Comparison of ENCODE assay signal across 22 mouse cellular contexts in genomic region chr13:45888953-45889749, GRCm38 (mm10).
A peak's percentile ranks its signal among the peaks of the same experiment; 100 is the strongest.
DNase-seq lines count a peak whose midpoint lies in the region; ATAC-seq and TF ChIP-seq lines count a peak whose summit lies in the region.
"Had no signal": no experiment of that assay in that cellular context is flagged by ENCODE, and none has a peak within 500 bp of the region (broad histone marks: within the 10 kb centered on the region; RNA-seq: fewer than 3 reads in every experiment).

No protein-coding gene starts in this region.

- H3K27me3 ChIP-seq in forebrain, embryonic 15.5 days = no peaks in the 10 kb centered on the region
- H3K27me3 ChIP-seq: embryonic facial prominence, embryonic 13.5 days; liver, embryonic 12.5 days; lung, embryonic 15.5 days; neural tube, embryonic 12.5 days had no signal

- no peaks in the 10 kb centered on the region for H3K9me3 ChIP-seq in forebrain, embryonic 15.5 days
- H3K9me3 ChIP-seq: embryonic facial prominence, embryonic 13.5 days; limb, embryonic 10.5 days; liver, embryonic 12.5 days; lung, embryonic 15.5 days; midbrain, embryonic 10.5 days; neural tube, embryonic 12.5 days had no signal

- no peak for TF ChIP-seq CTCF in gastrocnemius, adult 2 months (IDR thresholded peaks at IDR 0.05)

- intact Hi-C loops in gastrocnemius, adult 2 months (cut with DNase I) = no loop called here

- 27% methylated on average over 9 of the region's 9 CpGs for WGBS in macrophage (ENCODE audit: missing documents)
- WGBS in forebrain, embryonic 15.5 days = 72% methylated on average over 9 of the region's 9 CpGs

- no peaks in the 10 kb centered on the region for H3K36me3 ChIP-seq in macrophage (ENCODE audit: inconsistent target)
- no peaks in the 10 kb centered on the region for H3K36me3 ChIP-seq in forebrain, embryonic 15.5 days
- H3K36me3 ChIP-seq: embryonic facial prominence, embryonic 13.5 days; limb, embryonic 10.5 days; liver, embryonic 12.5 days; lung, embryonic 15.5 days; midbrain, embryonic 10.5 days; neural tube, embryonic 12.5 days had no signal

- H3K79me2 ChIP-seq in macrophage (ENCODE audit: inconsistent target) = peaks cover 48% of the 10 kb centered on the region; the same call in 1 of the 2 replicates

- H3K4me2 ChIP-seq in forebrain, embryonic 15.5 days (replicated peaks) = no peak overlapping the region
- H3K4me2 ChIP-seq: embryonic facial prominence, embryonic 13.5 days; liver, embryonic 12.5 days; lung, embryonic 15.5 days; neural tube, embryonic 12.5 days had no signal

- peak overlapping the region; percentile 2; the same call in 1 of the 2 replicates for H3K27ac ChIP-seq in gastrocnemius, adult 2 months
- 0 out of 2 replicates have a peak overlapping the region, but pooled peaks have one; percentile 5 for H3K27ac ChIP-seq in macrophage
- no peak overlapping the region for H3K27ac ChIP-seq in forebrain, embryonic 15.5 days (replicated peaks)
- H3K27ac ChIP-seq: embryonic facial prominence, embryonic 13.5 days; layer of hippocampus, adult 2 months; limb, embryonic 10.5 days; liver, embryonic 12.5 days; lung, embryonic 15.5 days; midbrain, embryonic 10.5 days; neural tube, embryonic 12.5 days had no signal

- peak; percentile 24 for ATAC-seq in activated CD4-positive, CD25-positive, alpha-beta regulatory T cell, adult 4 months
- ATAC-seq in forebrain, embryonic 15.5 days (replicated peaks) = no peak
- ATAC-seq: hindbrain, embryonic 16.5 days; liver, embryonic 12.5 days had no signal

- H3K9ac ChIP-seq in forebrain, embryonic 15.5 days (replicated peaks) = no peak overlapping the region
- H3K9ac ChIP-seq: embryonic facial prominence, embryonic 13.5 days; liver, embryonic 12.5 days; lung, embryonic 15.5 days; neural tube, embryonic 12.5 days had no signal

- no peaks in the 10 kb centered on the region; the same call in 1 of the 2 replicates for H3K4me1 ChIP-seq in forebrain, embryonic 15.5 days
- H3K4me1 ChIP-seq: limb, embryonic 10.5 days; lung, embryonic 15.5 days; midbrain, embryonic 10.5 days; neural tube, embryonic 12.5 days had no signal

- H3K4me3 ChIP-seq in gastrocnemius, adult 2 months = no peak overlapping the region
- H3K4me3 ChIP-seq in macrophage (ENCODE audit: inconsistent target) = no peak overlapping the region
- H3K4me3 ChIP-seq in forebrain, embryonic 15.5 days = no peak overlapping the region
- H3K4me3 ChIP-seq: embryonic facial prominence, embryonic 13.5 days; layer of hippocampus, adult 2 months; limb, embryonic 10.5 days; liver, embryonic 12.5 days; lung, embryonic 15.5 days; midbrain, embryonic 10.5 days; neural tube, embryonic 12.5 days had no signal

- DNase-seq in gastrocnemius, adult 2 months = no peak
- no peak for DNase-seq in gastrocnemius, adult 8-10 months (ENCODE audit: low spot score in 2 of 2)
- peak; percentile 21 to 32 for DNase-seq in B cell, adult 2 months
- DNase-seq in lung, postnatal 36 days = no peak
- DNase-seq in embryo, embryonic 11 days = no peak
- DNase-seq: cerebellum, adult 11 months; gastrocnemius, postnatal 10 days; heart, postnatal 14 days; kidney, postnatal 10 days; right cerebral cortex, postnatal 25 days; thymus, postnatal 25 days had no signal

Comparison
In these comparisons a context has a peak if more than half of its experiments do, and no peak if none do; other contexts are left out.
1. DNase-seq: peak in B cell, adult 2 months (2 of 2); none in gastrocnemius, adult 2 months (single experiment), gastrocnemius, adult 8-10 months (0 of 2), lung, postnatal 36 days (single experiment) and embryo, embryonic 11 days (single experiment).